ENCODE assay signal across 9 mouse cellular contexts in the genomic region with DNA sequence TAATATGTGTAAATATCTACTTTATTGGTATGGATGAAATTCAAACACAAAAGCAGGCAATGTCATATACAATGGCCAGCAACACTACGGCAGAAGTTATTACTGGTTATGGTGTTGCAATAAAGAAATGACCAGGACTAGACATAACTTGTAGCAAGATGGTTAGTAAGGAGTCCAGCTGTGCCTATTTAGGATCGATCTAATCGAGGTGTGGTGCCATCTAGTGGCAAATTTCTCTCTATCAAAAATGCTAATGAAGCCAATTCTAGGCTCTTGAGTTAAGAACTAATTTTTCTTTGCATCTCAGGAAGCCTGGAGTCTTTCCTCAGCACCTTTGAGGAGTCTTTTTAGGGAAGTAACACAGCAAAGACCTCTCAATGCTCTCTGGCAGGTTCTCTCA.
DNase-seq lines count a peak whose midpoint lies in the region; ATAC-seq and TF ChIP-seq lines count a peak whose summit lies in the region.
"Had no signal": no experiment of that assay in that cellular context is flagged by ENCODE, and none has a peak within 500 bp of the region (broad histone marks: within the 10 kb centered on the region; RNA-seq: fewer than 3 reads in every experiment).

No protein-coding gene starts in this region.

- DNase-seq in cerebellum, postnatal 14 days: peak; percentile 25 to 36
- DNase-seq in cerebellum, adult 18-20 months: no peak
- peak; percentile 21 for DNase-seq in ovary, postnatal 14 days (ENCODE audit: low spot score)
- no peak for DNase-seq in ovary, postnatal 36 days (ENCODE audit: low spot score)
- peak; percentile 68 for DNase-seq in embryonic facial prominence, embryonic 11.5 days (ENCODE audit: low spot score)
- DNase-seq in layer of hippocampus, adult 2 months (ENCODE audit: low spot score in 2 of 2): peak; percentile 40 to 45
- peak; percentile 8 for DNase-seq in right cerebral cortex, postnatal 14 days
- no peak for DNase-seq in cerebellum, adult 9-11 months

- ATAC-seq in embryonic facial prominence, embryonic 11.5 days (replicated peaks; ENCODE audit: insufficient number of reproducible peaks, low FRiP score, low TSS enrichment, low read depth): no peak

- H3K4me2 ChIP-seq in embryonic facial prominence, embryonic 11.5 days (ENCODE audit: low read depth, low read length): no peak overlapping the region
- H3K4me2 ChIP-seq: limb, embryonic 15.5 days had no signal

- H3K4me1 ChIP-seq in embryonic facial prominence, embryonic 11.5 days (ENCODE audit: control insufficient read depth, insufficient read depth, low read length): no peaks in the 10 kb centered on the region
- H3K4me1 ChIP-seq: limb, embryonic 15.5 days had no signal

- no peaks in the 10 kb centered on the region for H3K9me3 ChIP-seq in embryonic facial prominence, embryonic 11.5 days (replicated peaks; ENCODE audit: control insufficient read depth, low read length)
- H3K9me3 ChIP-seq: limb, embryonic 15.5 days had no signal

- H3K27me3 ChIP-seq in embryonic facial prominence, embryonic 11.5 days (ENCODE audit: control insufficient read depth, insufficient read depth, low read length): no peaks in the 10 kb centered on the region
- H3K27me3 ChIP-seq: limb, embryonic 15.5 days had no signal

- no peak overlapping the region for H3K9ac ChIP-seq in embryonic facial prominence, embryonic 11.5 days (replicated peaks; ENCODE audit: low read length)
- H3K9ac ChIP-seq: limb, embryonic 15.5 days had no signal

- WGBS in embryonic facial prominence, embryonic 11.5 days: 60% methylated on average over 3 of the region's 3 CpGs

- TF ChIP-seq CTCF in layer of hippocampus, adult 2 months (conservative IDR thresholded peaks at IDR 0.05): peak; percentile 83

- no peaks in the 10 kb centered on the region for H3K36me3 ChIP-seq in embryonic facial prominence, embryonic 11.5 days (replicated peaks; ENCODE audit: control insufficient read depth, insufficient read depth, low read depth, low read length)
- H3K36me3 ChIP-seq: limb, embryonic 15.5 days had no signal

- H3K27ac ChIP-seq in embryonic facial prominence, embryonic 11.5 days (replicated peaks; ENCODE audit: low read depth, low read length): no peak overlapping the region
- no peak overlapping the region for H3K27ac ChIP-seq in layer of hippocampus, adult 2 months
- H3K27ac ChIP-seq: limb, embryonic 15.5 days had no signal

- H3K4me3 ChIP-seq in embryonic facial prominence, embryonic 11.5 days (ENCODE audit: low read depth, low read length): no peak overlapping the region
- H3K4me3 ChIP-seq in layer of hippocampus, adult 2 months: no peak overlapping the region
- H3K4me3 ChIP-seq: limb, embryonic 15.5 days had no signal

Comparison
In these comparisons a context has a peak if more than half of its experiments do, and no peak if none do; other contexts are left out.
1. DNase-seq: peak in cerebellum, postnatal 14 days (2 of 2), ovary, postnatal 14 days (single experiment), embryonic facial prominence, embryonic 11.5 days (single experiment), layer of hippocampus, adult 2 months (2 of 2) and right cerebral cortex, postnatal 14 days (single experiment); none in cerebellum, adult 18-20 months (0 of 2), ovary, postnatal 36 days (single experiment) and cerebellum, adult 9-11 months (single experiment).